ENCODE assay signal across 15 mouse cellular contexts in genomic region chr3:9449261-9450007, GRCm38 (mm10).
DNase-seq lines count a peak whose midpoint lies in the region; ATAC-seq lines count a peak whose summit lies in the region.
"Had no signal": no experiment of that assay in that cellular context is flagged by ENCODE, and none has a peak within 500 bp of the region (broad histone marks: within the 10 kb centered on the region; RNA-seq: fewer than 3 reads in every experiment).

No protein-coding gene starts in this region.

- H3K27ac ChIP-seq in neural tube, embryonic 11.5 days (ENCODE audit: low read depth, low read length) = no peak overlapping the region
- no peak overlapping the region for H3K27ac ChIP-seq in forebrain, embryonic 16.5 days (ENCODE audit: low read length)
- H3K27ac ChIP-seq in midbrain, embryonic 11.5 days (ENCODE audit: low read depth, low read length) = peak overlapping the region; percentile 37
- H3K27ac ChIP-seq: liver, embryonic 13.5 days had no signal

- 66% methylated on average over 7 of the region's 7 CpGs for WGBS in neural tube, embryonic 11.5 days
- WGBS in forebrain, embryonic 16.5 days = 45% methylated on average over 7 of the region's 7 CpGs
- 62% methylated on average over 7 of the region's 7 CpGs for WGBS in midbrain, embryonic 11.5 days

- peak; percentile 13 for DNase-seq in neural tube, embryonic 11.5 days (ENCODE audit: low spot score)
- no peak for DNase-seq in neural tube, embryonic 10.5 days (ENCODE audit: extremely low spot score, low spot score)
- DNase-seq in midbrain, embryonic 11.5 days (ENCODE audit: low spot score, missing footprints) = peak; percentile 83
- DNase-seq in kidney, adult 8-10 months = no peak
- no peak for DNase-seq in right cerebral cortex, postnatal 10 days (ENCODE audit: low spot score in 2 of 2)
- DNase-seq: adrenal gland, postnatal 36 days; cerebellum, adult 18-20 months; embryo, embryonic 11 days; gastrocnemius, postnatal 10 days; kidney, postnatal 4 days; liver, embryonic 13.5 days; lung, postnatal 4 days had no signal

- ATAC-seq in neural tube, embryonic 11.5 days (ENCODE audit: insufficient read depth, low FRiP score, low TSS enrichment) = peak; percentile 41
- 0 out of 2 replicates have a peak, but pooled peaks have one; percentile 43 for ATAC-seq in forebrain, embryonic 16.5 days
- ATAC-seq in midbrain, embryonic 11.5 days (ENCODE audit: low FRiP score) = peak; percentile 78
- ATAC-seq in cerebellum, adult (ENCODE audit: insufficient number of reproducible peaks, low FRiP score, low TSS enrichment) = no peak

- no peak overlapping the region for H3K4me2 ChIP-seq in neural tube, embryonic 11.5 days (ENCODE audit: low read depth)
- H3K4me2 ChIP-seq in forebrain, embryonic 16.5 days (ENCODE audit: low read length) = no peak overlapping the region
- no peak overlapping the region for H3K4me2 ChIP-seq in midbrain, embryonic 11.5 days
- H3K4me2 ChIP-seq: liver, embryonic 13.5 days had no signal

- H3K36me3 ChIP-seq in neural tube, embryonic 11.5 days (ENCODE audit: control insufficient read depth, insufficient read depth, low read length) = peaks cover 4% of the 10 kb centered on the region; the same call in 1 of the 2 replicates
- peaks cover 8% of the 10 kb centered on the region for H3K36me3 ChIP-seq in forebrain, embryonic 16.5 days (ENCODE audit: control insufficient read depth, insufficient read depth)
- no peaks in the 10 kb centered on the region for H3K36me3 ChIP-seq in midbrain, embryonic 11.5 days (ENCODE audit: control insufficient read depth, insufficient read depth, low read length)

- no peak overlapping the region for H3K4me3 ChIP-seq in neural tube, embryonic 11.5 days (ENCODE audit: low read depth, low read length)
- no peak overlapping the region for H3K4me3 ChIP-seq in forebrain, embryonic 16.5 days (replicated peaks; ENCODE audit: low read length)
- H3K4me3 ChIP-seq in midbrain, embryonic 11.5 days (ENCODE audit: low read depth, low read length) = no peak overlapping the region
- H3K4me3 ChIP-seq: erythroblast, embryonic 14.5 days; liver, embryonic 13.5 days had no signal

- H3K9me3 ChIP-seq in neural tube, embryonic 11.5 days (ENCODE audit: control insufficient read depth, low read length) = no peaks in the 10 kb centered on the region
- H3K9me3 ChIP-seq in forebrain, embryonic 16.5 days (ENCODE audit: control insufficient read depth, low read length) = no peaks in the 10 kb centered on the region
- no peaks in the 10 kb centered on the region for H3K9me3 ChIP-seq in midbrain, embryonic 11.5 days (ENCODE audit: control insufficient read depth, low read length)
- H3K9me3 ChIP-seq: liver, embryonic 13.5 days had no signal

- H3K4me1 ChIP-seq in neural tube, embryonic 11.5 days (ENCODE audit: control insufficient read depth, insufficient read depth, low read length) = no peaks in the 10 kb centered on the region
- no peaks in the 10 kb centered on the region; the same call in 1 of the 2 replicates for H3K4me1 ChIP-seq in forebrain, embryonic 16.5 days (replicated peaks; ENCODE audit: control insufficient read depth, insufficient read depth, low read length)
- no peaks in the 10 kb centered on the region for H3K4me1 ChIP-seq in midbrain, embryonic 11.5 days (ENCODE audit: control insufficient read depth, insufficient read depth, low read length)
- H3K4me1 ChIP-seq: liver, embryonic 13.5 days had no signal

- no peak overlapping the region for H3K9ac ChIP-seq in neural tube, embryonic 11.5 days (ENCODE audit: low read length)
- H3K9ac ChIP-seq in forebrain, embryonic 16.5 days (replicated peaks; ENCODE audit: low read depth, low read length) = no peak overlapping the region
- no peak overlapping the region for H3K9ac ChIP-seq in midbrain, embryonic 11.5 days (ENCODE audit: low read length)
- H3K9ac ChIP-seq: liver, embryonic 13.5 days had no signal

- H3K27me3 ChIP-seq in neural tube, embryonic 11.5 days (ENCODE audit: control insufficient read depth, insufficient read depth, low read length) = no peaks in the 10 kb centered on the region
- H3K27me3 ChIP-seq in forebrain, embryonic 16.5 days (replicated peaks; ENCODE audit: control insufficient read depth, insufficient read depth, low read length) = no peaks in the 10 kb centered on the region
- no peaks in the 10 kb centered on the region for H3K27me3 ChIP-seq in midbrain, embryonic 11.5 days (ENCODE audit: control insufficient read depth, insufficient read depth, low read length)
- H3K27me3 ChIP-seq: liver, embryonic 13.5 days had no signal

Comparison
In these comparisons a context has a peak if more than half of its experiments do, and no peak if none do; other contexts are left out.
1. DNase-seq: peak in neural tube, embryonic 11.5 days (single experiment) and midbrain, embryonic 11.5 days (single experiment); none in neural tube, embryonic 10.5 days (single experiment), kidney, adult 8-10 months (0 of 2) and right cerebral cortex, postnatal 10 days (0 of 2).